Mouse (Mus musculus) neural tube, embryonic 11.5 days (tissue): ENCODE data around the gene Kank2. TPM values are rescaled to one million over a fixed set of nuclear protein-coding genes. Genes with fewer than 3 reads are reported as not detected.
"Not testable (repeated sequence)": the region's sequence is repeated elsewhere in the genome, so short reads cannot be mapped to it uniquely, and the experiment has no call there.

ENCODE experiments used
- ATAC-seq: fragments of 200-750 bp; cut with Nextera tagmentation; 2 replicates; pipeline ENCODE4 v1.8.0; 2017; ENCODE audit warnings: moderate number of reproducible peaks, mild to moderate bottlenecking, moderate TSS enrichment, moderate library complexity; ENCODE audit not compliant: insufficient read depth, low FRiP score, low TSS enrichment
- DNase-seq: peaks from one replicate; pipeline ENCODE4 v3.0.0-alpha.2; 2015; ENCODE audit warnings: low spot score
- H3K27ac ChIP-seq: fragments of 300-500 bp; sonication (generic); 2 replicates; pipeline ENCODE4 v1.5.1; 2014; ENCODE audit warnings: low read depth, mild to moderate bottlenecking, low read length
- H3K27me3 ChIP-seq: fragments of 300-500 bp; sonication (generic); 2 replicates; pipeline ENCODE4 v1.6.1; 2014; ENCODE audit warnings: mild to moderate bottlenecking, low read length, mixed read lengths; ENCODE audit not compliant: control insufficient read depth, insufficient read depth
- H3K36me3 ChIP-seq: fragments of 300-500 bp; sonication (generic); 2 replicates; pipeline ENCODE4 v1.6.1; 2014; ENCODE audit warnings: mild to moderate bottlenecking, low read length, moderate library complexity, mixed read lengths; ENCODE audit not compliant: control insufficient read depth, insufficient read depth
- H3K4me1 ChIP-seq: fragments of 300-500 bp; sonication (generic); 2 replicates; pipeline ENCODE4 v1.6.1; 2014; ENCODE audit warnings: low read length, mixed read lengths; ENCODE audit not compliant: control insufficient read depth, insufficient read depth
- H3K4me2 ChIP-seq: fragments of 300-500 bp; sonication (generic); 2 replicates; pipeline ENCODE4 v1.6.1; 2014; ENCODE audit warnings: low read depth, mild to moderate bottlenecking, moderate library complexity
- H3K4me3 ChIP-seq: fragments of 300-500 bp; sonication (generic); 2 replicates; pipeline ENCODE4 v1.5.1; 2014; ENCODE audit warnings: low read depth, low read length
- H3K9ac ChIP-seq: fragments of 300-500 bp; sonication (generic); 2 replicates; pipeline ENCODE4 v1.6.1; 2014; ENCODE audit warnings: mild to moderate bottlenecking, low read length
- H3K9me3 ChIP-seq: fragments of 300-500 bp; sonication (generic); 2 replicates; pipeline ENCODE4 v1.6.1; 2016; ENCODE audit warnings: low read length; ENCODE audit not compliant: control insufficient read depth
- WGBS: fragments of 180-500 bp; shearing (Covaris S2); extraction: QIAGEN DNeasy Blood & Tissue Kit; methylation state at CpG from one replicate; pipeline ENCODE4 v1.1.7; 2014; 5-methylcytosine and 5-hydroxymethylcytosine counted together
- polyA plus RNA-seq: library from polyadenylated mRNA; unstranded; fragments of >200 nt; fragmentation: Nextera tagmentation; extraction: Ambion mirVana; gene quantifications from 2 replicates; pipeline ENCODE4 v1.2.1, GENCODE M21; 2014

The Kank2 gene
- polyA plus RNA-seq, 1 experiment from 2014 or later = 3.7 TPM

DNA sequence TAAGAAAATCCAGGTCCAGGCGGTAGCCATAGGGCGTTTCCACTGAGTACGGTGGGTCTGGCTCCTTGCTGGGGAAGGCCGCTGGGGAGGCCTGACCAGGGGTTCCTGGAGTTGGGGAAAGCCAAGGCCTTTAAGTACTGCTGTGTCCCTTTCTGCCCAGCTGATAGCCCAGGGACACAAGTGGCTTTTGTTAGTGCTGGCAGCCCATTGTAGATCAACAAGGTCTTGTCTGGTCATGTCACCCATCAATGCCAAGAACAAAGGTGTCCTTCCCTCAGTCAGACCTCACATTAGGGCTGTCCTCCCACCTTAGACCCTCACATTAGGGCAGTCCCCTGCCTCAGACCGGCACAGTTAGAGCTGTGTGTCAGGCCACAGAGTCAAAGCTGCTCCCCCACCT, 3.0 kb downstream of the Kank2 start:
- Histone ChIP-seq H3K4me2 (no peak overlapping the region), H3K4me1 (peaks cover 6% of the 10 kb centered on the region; the same call in 1 of the 2 replicates), H3K27me3 (no peaks in the 10 kb centered on the region), H3K27ac (no peak overlapping the region), H3K36me3 (peaks cover 7% of the 10 kb centered on the region; the same call in 1 of the 2 replicates), H3K9ac (no peak overlapping the region), H3K4me3 (no peak overlapping the region), H3K9me3 (no peaks in the 10 kb centered on the region)
- no peak for DNase-seq
- 81% methylated on average over 5 of the region's 5 CpGs for whole genome bisulfite sequencing
- ATAC-seq = no peak

DNA sequence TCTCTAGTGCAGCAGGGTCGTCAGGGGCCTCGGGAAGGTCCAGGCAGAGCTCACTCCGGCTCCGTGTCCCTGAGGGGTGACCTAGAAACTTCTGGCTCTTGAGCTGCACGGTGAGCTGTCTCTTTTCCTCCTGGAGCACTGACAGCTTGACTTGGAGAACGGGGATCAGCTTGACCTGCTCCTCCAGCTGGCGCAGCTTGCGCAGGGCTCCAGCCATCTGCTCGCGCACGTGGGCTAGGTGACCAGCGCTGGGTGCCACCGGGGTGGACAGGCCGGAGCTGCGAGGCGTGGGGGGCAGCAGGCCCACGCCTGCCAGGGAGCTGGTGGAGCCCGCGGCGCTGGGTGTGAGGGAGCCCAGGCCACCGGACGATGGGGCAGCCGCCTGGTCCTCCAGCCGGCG, 3.6 kb downstream of the Kank2 start:
- Histone ChIP-seq H3K27me3 (no peaks in the 10 kb centered on the region), H3K4me2 (no peak overlapping the region), H3K9me3 (no peaks in the 10 kb centered on the region), H3K4me1 (peaks cover 6% of the 10 kb centered on the region; the same call in 1 of the 2 replicates), H3K27ac (no peak overlapping the region), H3K9ac (no peak overlapping the region), H3K36me3 (peaks cover 7% of the 10 kb centered on the region; the same call in 1 of the 2 replicates), H3K4me3 (no peak overlapping the region)
- 89% methylated on average over 21 of the region's 25 CpGs for WGBS
- no peak for ATAC-seq
- no peak for DNase-seq

DNA sequence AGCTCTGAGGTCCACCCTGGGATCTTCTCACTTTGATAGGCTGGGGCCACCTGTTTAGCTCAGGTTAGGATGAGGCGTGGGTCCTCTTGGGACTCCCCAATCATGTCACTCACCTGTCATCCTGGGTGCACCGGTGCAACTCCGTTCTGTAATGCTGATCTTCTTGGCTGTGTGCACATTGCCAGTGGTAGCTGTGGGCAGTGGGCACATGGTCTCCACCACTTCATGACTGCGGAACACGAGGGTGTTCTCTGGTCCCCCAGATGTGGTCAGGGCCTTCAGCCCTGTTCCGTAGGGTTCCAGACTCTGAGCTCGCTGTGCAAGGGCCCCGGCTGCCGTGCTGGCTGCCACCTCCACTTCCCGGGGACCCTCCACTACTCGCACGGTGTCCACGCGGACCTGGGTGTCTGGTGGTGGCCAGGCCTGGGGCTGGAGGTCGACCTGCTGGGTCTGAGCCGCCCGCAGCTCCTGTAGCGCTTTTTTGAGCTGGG, 4.2 kb downstream of the Kank2 start:
- WGBS = 95% methylated on average over 18 of the region's 18 CpGs
- no peak overlapping the region for H3K9ac ChIP-seq
- H3K4me1 ChIP-seq = peaks cover 6% of the 10 kb centered on the region; the same call in 1 of the 2 replicates
- no peak for ATAC-seq
- H3K36me3 ChIP-seq = peaks cover 7% of the 10 kb centered on the region; the same call in 1 of the 2 replicates
- no peaks in the 10 kb centered on the region for H3K27me3 ChIP-seq
- H3K9me3 ChIP-seq = no peaks in the 10 kb centered on the region
- no peak for DNase-seq
- H3K4me3 ChIP-seq = no peak overlapping the region
- no peak overlapping the region for H3K27ac ChIP-seq
- H3K4me2 ChIP-seq = no peak overlapping the region

DNA sequence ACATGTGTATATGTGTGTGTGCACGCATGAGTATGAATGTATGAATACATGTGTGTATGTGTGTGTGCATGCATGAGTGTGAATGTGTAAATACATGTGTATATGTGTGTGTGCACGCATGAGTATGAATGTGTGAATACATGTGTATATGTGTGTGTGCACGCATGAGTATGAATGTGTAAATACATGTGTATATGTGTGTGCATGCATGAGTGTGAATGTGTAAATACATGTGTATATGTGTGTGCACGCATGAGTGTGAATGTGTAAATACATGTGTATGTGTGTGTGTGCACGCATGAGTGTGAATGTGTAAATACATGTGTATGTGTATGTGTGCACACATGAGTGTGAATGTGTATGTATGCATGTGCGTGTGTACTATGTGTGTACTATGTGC, 5.0 kb downstream of the Kank2 start:
- H3K4me1 ChIP-seq, H3K36me3 ChIP-seq, DNase-seq, H3K4me3 ChIP-seq, H3K27me3 ChIP-seq, H3K4me2 ChIP-seq, H3K27ac ChIP-seq, ATAC-seq, H3K9ac ChIP-seq, H3K9me3 ChIP-seq: not testable (repeated sequence)
- 96% methylated on average over 6 of the region's 6 CpGs for WGBS

DNA sequence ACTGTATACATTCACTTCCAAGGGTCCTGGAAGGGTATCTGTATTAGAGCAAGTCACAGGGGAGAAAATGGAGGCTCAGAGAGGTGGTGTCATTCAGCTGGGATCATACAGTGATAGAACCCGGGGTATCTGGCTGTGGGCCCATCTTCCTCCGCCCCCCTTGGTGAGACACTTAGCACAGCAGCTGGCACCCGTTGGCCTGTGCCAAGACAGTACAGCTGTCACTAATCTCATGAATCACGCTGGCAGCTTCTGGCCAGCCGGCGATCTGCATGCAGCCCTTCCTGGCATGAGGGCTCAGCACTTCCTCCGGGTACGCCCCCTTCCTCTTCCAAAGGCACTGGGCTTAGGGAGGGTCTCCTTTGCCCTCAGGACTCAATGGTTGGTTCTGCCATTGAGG, 5.9 kb downstream of the Kank2 start:
- H3K4me1 ChIP-seq = peaks cover 6% of the 10 kb centered on the region; the same call in 1 of the 2 replicates
- H3K9me3 ChIP-seq = no peaks in the 10 kb centered on the region
- no peaks in the 10 kb centered on the region for H3K27me3 ChIP-seq
- DNase-seq (no peak), ATAC-seq (no peak)
- no peak overlapping the region for H3K4me2 ChIP-seq
- H3K9ac ChIP-seq = no peak overlapping the region
- no peak overlapping the region for H3K4me3 ChIP-seq
- H3K36me3 ChIP-seq = peaks cover 7% of the 10 kb centered on the region; the same call in 1 of the 2 replicates
- no peak overlapping the region for H3K27ac ChIP-seq
- WGBS = 85% methylated on average over 8 of the region's 8 CpGs

DNA sequence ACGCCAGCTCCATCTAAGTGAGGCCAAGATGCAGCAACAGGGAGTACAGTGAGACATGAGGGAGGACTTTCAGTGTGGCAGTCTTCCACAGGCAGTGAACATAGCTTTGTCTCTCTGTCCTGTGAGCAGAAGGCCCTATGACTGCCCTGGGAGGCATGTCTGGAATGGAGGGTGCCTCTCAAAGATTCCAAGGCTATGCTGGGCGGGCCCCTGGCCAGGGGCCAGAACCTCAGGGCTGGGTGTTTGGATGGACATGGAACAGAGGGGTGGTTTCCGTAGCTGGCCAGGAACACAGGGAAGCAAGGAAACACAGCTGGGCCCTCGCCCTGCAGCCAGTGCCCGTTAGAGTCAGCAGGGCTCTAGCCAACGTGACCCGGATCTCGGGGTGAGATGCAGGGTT, 6.7 kb downstream of the Kank2 start:
- H3K9me3 ChIP-seq = no peaks in the 10 kb centered on the region
- peaks cover 7% of the 10 kb centered on the region; the same call in 1 of the 2 replicates for H3K36me3 ChIP-seq
- H3K27me3 ChIP-seq = no peaks in the 10 kb centered on the region
- no peak overlapping the region for H3K4me3 ChIP-seq
- peaks cover 5% of the 10 kb centered on the region; the same call in 1 of the 2 replicates for H3K4me1 ChIP-seq
- no peak overlapping the region for H3K27ac ChIP-seq
- 95% methylated on average over 8 of the region's 8 CpGs for WGBS
- no peak overlapping the region for H3K4me2 ChIP-seq
- DNase-seq = no peak
- ATAC-seq = no peak
- no peak overlapping the region for H3K9ac ChIP-seq

DNA sequence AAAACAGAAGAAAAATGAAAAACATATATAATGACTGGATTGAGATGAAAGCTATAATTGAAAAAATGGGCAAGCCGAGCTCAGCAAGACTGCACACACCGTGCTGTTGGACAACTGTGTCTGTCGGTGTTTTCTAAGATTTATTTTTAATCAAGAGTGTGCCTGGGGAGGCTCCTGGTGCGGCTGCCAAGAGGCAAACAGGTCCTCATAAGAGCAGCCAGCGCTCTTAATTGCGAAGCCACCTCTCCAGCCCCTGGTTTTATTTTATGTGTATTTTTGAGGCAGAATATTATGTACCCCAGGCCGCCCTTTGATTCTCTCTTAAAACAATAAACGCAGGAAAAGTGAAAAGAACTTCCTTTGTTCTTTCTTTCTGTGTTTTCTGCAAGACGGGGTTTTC, 10.3 kb downstream of the Kank2 start:
- Histone ChIP-seq H3K9me3 (no peaks in the 10 kb centered on the region), H3K4me1 (no peaks in the 10 kb centered on the region), H3K27ac (no peak overlapping the region), H3K4me3 (no peak overlapping the region), H3K27me3 (no peaks in the 10 kb centered on the region), H3K9ac (no peak overlapping the region), H3K36me3 (no peaks in the 10 kb centered on the region), H3K4me2 (no peak overlapping the region)
- 79% methylated on average over 9 of the region's 9 CpGs for WGBS
- no peak for DNase-seq
- ATAC-seq = no peak

DNA sequence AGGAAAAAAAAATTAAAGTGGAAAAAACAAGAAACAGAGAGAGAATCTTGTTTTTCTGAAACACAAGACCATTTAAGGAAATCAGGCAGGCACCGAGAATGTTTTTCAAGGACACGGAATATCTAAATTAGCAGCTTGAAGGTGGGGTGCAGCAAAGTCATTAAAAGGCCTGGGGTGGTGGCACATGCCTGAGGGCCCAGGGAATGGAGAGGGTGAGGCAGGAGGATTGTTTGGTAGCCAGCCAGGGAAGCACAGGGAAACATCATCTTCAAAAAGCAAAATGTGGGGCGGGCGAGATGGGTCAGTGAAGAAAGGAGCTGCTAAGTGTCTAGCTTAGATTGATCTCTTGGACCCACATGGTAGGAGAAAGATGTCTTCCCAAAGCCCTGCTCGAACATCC, 10.9 kb downstream of the Kank2 start:
- Histone ChIP-seq H3K27me3 (no peaks in the 10 kb centered on the region), H3K36me3 (no peaks in the 10 kb centered on the region), H3K9ac (no peak overlapping the region), H3K9me3 (no peaks in the 10 kb centered on the region), H3K27ac (no peak overlapping the region), H3K4me3 (no peak overlapping the region), H3K4me1 (no peaks in the 10 kb centered on the region), H3K4me2 (no peak overlapping the region)
- WGBS = 81% methylated on average over 5 of the region's 5 CpGs
- ATAC-seq = no peak
- DNase-seq = no peak

DNA sequence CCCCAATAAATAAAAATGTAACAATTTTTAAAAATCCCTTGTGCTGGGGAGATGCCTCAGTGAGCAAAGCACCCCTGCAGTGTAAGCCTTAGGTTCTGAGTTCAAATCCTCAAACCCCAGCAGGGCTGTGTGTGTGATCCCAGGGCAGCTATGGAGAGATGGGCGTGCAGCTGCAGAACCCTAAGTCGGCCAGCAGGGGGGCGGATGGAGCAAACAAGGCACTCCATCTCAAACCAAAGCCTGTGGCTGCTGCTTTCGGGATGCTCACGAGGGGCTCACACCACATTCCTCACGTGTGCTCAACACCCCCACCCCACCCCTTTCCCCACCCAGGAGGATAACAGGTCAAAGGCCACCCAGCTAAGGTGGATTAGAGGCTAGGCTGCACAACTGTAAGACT, 11.6 kb downstream of the Kank2 start:
- Histone ChIP-seq H3K4me2 (no peak overlapping the region), H3K36me3 (no peaks in the 10 kb centered on the region), H3K4me1 (no peaks in the 10 kb centered on the region), H3K9me3 (no peaks in the 10 kb centered on the region), H3K4me3 (no peak overlapping the region), H3K27me3 (no peaks in the 10 kb centered on the region), H3K9ac (no peak overlapping the region), H3K27ac (0 out of 2 replicates have a peak overlapping the region, but pooled peaks have one; percentile 39)
- DNase-seq = peak; percentile 68
- ATAC-seq = no peak
- 11% methylated on average over 6 of the region's 6 CpGs for WGBS
